Mouse (Mus musculus): ENCODE results near the gene Wdr26. TPM values are rescaled to one million over a fixed set of nuclear protein-coding genes. Genes with fewer than 3 reads are reported as not detected.
A peak's percentile ranks its signal among the peaks of the same experiment; 100 is the strongest.

Wdr26 gene
- polyA plus RNA-seq, 1 experiment from 2014 or later: 43.6 TPM

DNA sequence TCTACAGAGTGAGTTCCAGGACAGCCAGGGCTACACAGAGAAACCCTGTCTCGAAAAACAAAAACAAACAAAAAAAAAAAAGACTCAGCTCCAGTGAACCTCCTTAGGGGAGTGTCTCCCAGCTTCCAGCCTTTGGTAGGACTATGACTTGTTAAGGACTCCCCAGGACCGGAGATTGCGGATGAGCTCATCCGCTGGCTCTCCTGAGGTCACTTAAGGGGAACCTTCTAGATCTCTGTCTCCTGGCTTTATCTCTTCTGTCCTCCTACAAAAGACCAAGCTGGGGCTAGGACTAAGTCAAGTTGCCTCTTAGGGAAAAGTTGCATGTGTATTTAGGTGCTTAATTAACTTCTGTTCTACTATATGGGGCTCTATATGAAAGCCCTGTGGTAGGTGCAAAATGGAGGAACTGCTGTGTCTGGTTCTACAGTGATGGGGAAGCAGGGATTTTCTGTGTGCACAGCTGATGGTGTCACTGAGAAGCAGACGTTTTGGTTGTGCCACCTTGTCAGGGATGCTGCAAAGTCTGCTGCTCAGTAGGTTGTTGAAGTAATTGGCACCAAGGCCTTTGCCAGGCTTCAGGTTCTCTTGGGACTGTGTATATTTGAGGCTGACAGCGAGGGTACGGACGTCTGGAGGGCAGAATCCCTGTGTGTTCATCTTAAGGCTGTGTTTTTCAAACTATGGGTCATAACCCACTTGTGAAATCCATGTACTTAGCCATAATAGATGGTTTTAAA lies 2.7 kb upstream of the Wdr26 start:
- no peaks in the 10 kb centered on the region; the same call in 1 of the 2 replicates for H3K36me3 ChIP-seq
- ATAC-seq (ENCODE audit: insufficient number of reproducible peaks, insufficient read depth, low FRiP score, low TSS enrichment, low read depth): no peak
- H3K9me3 ChIP-seq: no peaks in the 10 kb centered on the region
- H3K27me3 ChIP-seq: no peaks in the 10 kb centered on the region
- H3K9ac ChIP-seq: no peak overlapping the region
- H3K27ac ChIP-seq: no peak overlapping the region
- no peak overlapping the region for H3K4me3 ChIP-seq
- WGBS: 83% methylated on average over 8 of the region's 8 CpGs
- no peak overlapping the region for H3K4me2 ChIP-seq
- peaks cover 19% of the 10 kb centered on the region for H3K4me1 ChIP-seq

GRCm38 (mm10) chr1:181211403-181211919 lies 340 bp downstream of the Wdr26 start:
- peak overlapping the region; percentile 97 for H3K9ac ChIP-seq
- H3K36me3 ChIP-seq: peaks cover 12% of the 10 kb centered on the region
- H3K9me3 ChIP-seq: no peaks in the 10 kb centered on the region
- peaks cover 24% of the 10 kb centered on the region for H3K4me1 ChIP-seq
- no peaks in the 10 kb centered on the region for H3K27me3 ChIP-seq
- peak overlapping the region; percentile 91 for H3K27ac ChIP-seq
- WGBS: under 1% methylated on average over 35 of the region's 72 CpGs
- H3K4me3 ChIP-seq: peak overlapping the region; percentile 100
- H3K4me2 ChIP-seq: peak overlapping the region; percentile 86
- ATAC-seq (ENCODE audit: insufficient number of reproducible peaks, insufficient read depth, low FRiP score, low TSS enrichment, low read depth): 0 out of 2 replicates have a peak, but pooled peaks have one; percentile 15

DNA sequence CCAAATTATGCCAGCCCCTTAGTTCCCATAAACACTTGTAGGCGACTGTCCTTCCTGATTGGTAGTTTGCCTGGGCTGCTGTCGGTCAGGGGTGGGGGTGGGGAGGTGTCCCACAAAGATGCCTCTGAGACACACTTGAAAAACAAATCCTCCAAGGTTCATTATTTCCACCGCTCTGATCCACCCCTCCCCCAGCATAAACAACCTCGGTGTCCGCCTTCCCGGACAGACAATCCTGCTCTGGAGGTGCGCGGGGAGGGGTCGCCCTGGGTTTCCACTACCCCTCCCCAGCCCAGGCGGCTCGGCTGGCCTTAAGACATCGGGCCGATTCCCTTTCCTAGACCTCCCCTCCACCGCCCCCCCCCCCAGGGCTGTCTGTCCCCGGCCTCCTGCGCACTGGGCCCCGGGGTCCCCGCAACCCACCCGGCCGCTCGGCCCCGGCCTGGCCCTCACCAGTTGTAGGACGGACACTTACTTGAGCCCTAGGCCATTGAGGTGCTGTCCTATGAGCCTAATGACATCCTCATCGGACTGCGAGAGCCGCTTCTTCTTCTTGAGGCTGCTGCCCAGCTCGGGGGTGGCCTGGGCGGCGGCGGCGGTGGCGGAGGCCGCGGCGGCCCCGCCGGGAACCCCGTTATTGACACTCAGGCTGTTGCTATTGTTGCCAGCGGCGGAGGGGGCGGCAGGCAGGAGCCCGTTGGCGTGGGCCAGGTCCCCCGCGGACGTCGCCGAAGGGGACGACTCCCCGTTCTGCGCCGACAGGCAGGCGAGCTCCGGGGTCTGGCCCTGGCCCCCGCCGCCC lies 999 bp downstream of the Wdr26 start:
- Histone ChIP-seq H3K27ac (peak overlapping the region; percentile 91), H3K4me3 (peak overlapping the region; percentile 100), H3K9ac (peak overlapping the region; percentile 97), H3K9me3 (no peaks in the 10 kb centered on the region), H3K36me3 (peaks cover 17% of the 10 kb centered on the region), H3K4me2 (peak overlapping the region; percentile 86), H3K4me1 (peaks cover 24% of the 10 kb centered on the region), H3K27me3 (no peaks in the 10 kb centered on the region)
- WGBS: under 1% methylated on average over 36 of the region's 56 CpGs
- no peak; the same call in 1 of the 2 replicates for ATAC-seq (ENCODE audit: insufficient number of reproducible peaks, insufficient read depth, low FRiP score, low TSS enrichment, low read depth)

DNA sequence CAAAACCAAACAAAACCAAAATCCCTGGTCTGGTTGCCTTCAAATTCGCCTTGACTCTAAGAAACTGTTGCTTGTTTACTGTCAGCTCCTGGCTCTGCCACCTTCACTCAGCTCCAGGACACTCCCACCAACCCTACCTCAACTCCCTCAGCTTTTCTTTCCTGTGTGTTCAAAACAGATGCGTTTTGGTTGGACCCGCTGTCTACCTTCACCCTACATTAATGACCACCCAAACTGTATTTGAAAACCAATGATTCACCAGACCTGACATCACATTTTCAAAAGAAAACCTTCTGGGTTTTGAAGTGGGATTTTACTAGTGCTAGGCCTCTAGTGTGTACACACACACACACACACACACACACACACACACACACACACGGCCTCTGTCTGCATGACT lies 1.7 kb downstream of the Wdr26 start:
- Histone ChIP-seq H3K27me3 (no peaks in the 10 kb centered on the region), H3K9ac (peak overlapping the region; percentile 97), H3K36me3 (peaks cover 23% of the 10 kb centered on the region), H3K4me2 (peak overlapping the region; percentile 86), H3K4me3 (peak overlapping the region; percentile 100), H3K4me1 (peaks cover 24% of the 10 kb centered on the region), H3K9me3 (no peaks in the 10 kb centered on the region), H3K27ac (peak overlapping the region; percentile 91; the same call in 1 of the 2 replicates)
- 14% methylated on average over 4 of the region's 4 CpGs for WGBS
- no peak for ATAC-seq (ENCODE audit: insufficient number of reproducible peaks, insufficient read depth, low FRiP score, low TSS enrichment, low read depth)

DNA sequence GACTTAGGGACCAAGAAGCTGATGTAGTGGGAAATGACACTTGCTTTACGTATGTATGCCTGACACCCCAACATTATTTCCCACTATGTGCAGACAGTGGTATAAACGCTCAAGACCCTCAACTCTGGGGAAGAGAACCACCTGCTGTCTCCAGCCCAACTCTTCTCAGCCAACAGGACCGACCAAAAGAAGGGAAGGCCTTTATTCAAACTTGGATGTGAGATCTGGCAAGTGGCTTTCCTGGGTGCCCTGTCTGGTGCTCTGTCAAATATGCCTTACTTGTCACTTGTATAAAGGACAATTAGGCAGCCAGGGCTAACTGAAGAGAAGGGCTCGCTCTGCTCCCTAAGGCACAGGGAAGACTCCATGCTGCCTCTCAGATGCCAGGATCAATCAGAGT lies 12.4 kb downstream of the Wdr26 start:
- Histone ChIP-seq H3K9me3 (no peaks in the 10 kb centered on the region), H3K4me3 (no peak overlapping the region), H3K4me1 (no peaks in the 10 kb centered on the region), H3K27me3 (no peaks in the 10 kb centered on the region), H3K27ac (no peak overlapping the region), H3K9ac (no peak overlapping the region), H3K4me2 (no peak overlapping the region), H3K36me3 (peaks cover 82% of the 10 kb centered on the region)
- WGBS: 93% methylated on average over 4 of the region's 4 CpGs
- no peak for ATAC-seq (ENCODE audit: insufficient number of reproducible peaks, insufficient read depth, low FRiP score, low TSS enrichment, low read depth)

DNA sequence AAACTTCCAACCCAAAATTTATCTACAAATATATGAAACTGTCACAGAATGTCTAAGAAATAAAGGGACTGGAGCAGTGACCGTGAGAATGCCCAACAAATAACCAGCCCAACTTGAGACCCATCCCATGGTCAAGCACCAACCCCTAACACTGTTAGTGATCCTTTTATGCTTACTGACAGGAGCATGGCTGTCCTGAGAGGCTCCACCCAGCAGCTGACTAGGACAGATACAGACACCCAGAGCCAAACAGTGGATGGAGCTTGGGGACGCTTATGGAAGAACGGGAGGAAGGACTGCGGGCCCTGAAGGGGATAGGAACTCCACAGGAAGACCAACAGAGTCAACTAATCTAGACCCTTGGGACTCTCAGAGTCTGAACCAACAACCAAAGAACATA lies 22.9 kb downstream of the Wdr26 start:
- peaks cover 82% of the 10 kb centered on the region for H3K36me3 ChIP-seq
- H3K4me1 ChIP-seq: no peaks in the 10 kb centered on the region
- H3K4me3 ChIP-seq: no peak overlapping the region
- no peak overlapping the region for H3K27ac ChIP-seq
- H3K27me3 ChIP-seq: no peaks in the 10 kb centered on the region
- WGBS: 90% methylated on average over 4 of the region's 4 CpGs
- H3K4me2 ChIP-seq: no peak overlapping the region
- ATAC-seq (ENCODE audit: insufficient number of reproducible peaks, insufficient read depth, low FRiP score, low TSS enrichment, low read depth): no peak
- no peak overlapping the region for H3K9ac ChIP-seq
- no peaks in the 10 kb centered on the region for H3K9me3 ChIP-seq

GRCm38 (mm10) chr1:181170210-181170609 lies 41.6 kb downstream of the Wdr26 start:
- ATAC-seq (ENCODE audit: insufficient number of reproducible peaks, insufficient read depth, low FRiP score, low TSS enrichment, low read depth): no peak
- H3K4me1 ChIP-seq: no peaks in the 10 kb centered on the region
- 84% methylated on average over 8 of the region's 8 CpGs for WGBS
- peaks cover 60% of the 10 kb centered on the region for H3K36me3 ChIP-seq
- no peaks in the 10 kb centered on the region for H3K9me3 ChIP-seq
- no peak overlapping the region for H3K4me2 ChIP-seq
- no peak overlapping the region for H3K27ac ChIP-seq
- H3K27me3 ChIP-seq: no peaks in the 10 kb centered on the region
- H3K4me3 ChIP-seq: no peak overlapping the region
- H3K9ac ChIP-seq: no peak overlapping the region

GRCm38 (mm10) chr1:181168377-181168776 lies 43.4 kb downstream of the Wdr26 start:
- 80% methylated on average over 3 of the region's 3 CpGs for WGBS
- Histone ChIP-seq H3K27me3 (no peaks in the 10 kb centered on the region), H3K4me1 (no peaks in the 10 kb centered on the region), H3K27ac (peak overlapping the region; percentile 4; the same call in 1 of the 2 replicates), H3K4me2 (no peak overlapping the region), H3K36me3 (peaks cover 70% of the 10 kb centered on the region), H3K9me3 (no peaks in the 10 kb centered on the region), H3K9ac (no peak overlapping the region), H3K4me3 (no peak overlapping the region)
- ATAC-seq (ENCODE audit: insufficient number of reproducible peaks, insufficient read depth, low FRiP score, low TSS enrichment, low read depth): no peak

GRCm38 (mm10) chr1:181167816-181168215 lies 44.0 kb downstream of the Wdr26 start:
- no peak overlapping the region for H3K4me2 ChIP-seq
- H3K9ac ChIP-seq: no peak overlapping the region
- no peaks in the 10 kb centered on the region for H3K27me3 ChIP-seq
- H3K4me3 ChIP-seq: no peak overlapping the region
- peak overlapping the region; percentile 4; the same call in 1 of the 2 replicates for H3K27ac ChIP-seq
- H3K9me3 ChIP-seq: no peaks in the 10 kb centered on the region
- no peaks in the 10 kb centered on the region for H3K4me1 ChIP-seq
- no peak for ATAC-seq (ENCODE audit: insufficient number of reproducible peaks, insufficient read depth, low FRiP score, low TSS enrichment, low read depth)
- peaks cover 74% of the 10 kb centered on the region for H3K36me3 ChIP-seq
- whole genome bisulfite sequencing: 71% methylated on average over 2 of the region's 2 CpGs

GRCm38 (mm10) chr1:181151541-181151940 lies 60.3 kb downstream of the Wdr26 start:
- Histone ChIP-seq H3K9me3 (no peaks in the 10 kb centered on the region), H3K27me3 (no peaks in the 10 kb centered on the region), H3K4me3 (peak overlapping the region; percentile 93), H3K36me3 (peaks cover 24% of the 10 kb centered on the region), H3K4me1 (peaks cover 24% of the 10 kb centered on the region), H3K4me2 (peak overlapping the region; percentile 65), H3K27ac (no peak overlapping the region), H3K9ac (peak overlapping the region; percentile 94)
- 27% methylated on average over 5 of the region's 5 CpGs for WGBS
- 0 out of 2 replicates have a peak, but pooled peaks have one; percentile 29 for ATAC-seq (ENCODE audit: insufficient number of reproducible peaks, insufficient read depth, low FRiP score, low TSS enrichment, low read depth)

DNA sequence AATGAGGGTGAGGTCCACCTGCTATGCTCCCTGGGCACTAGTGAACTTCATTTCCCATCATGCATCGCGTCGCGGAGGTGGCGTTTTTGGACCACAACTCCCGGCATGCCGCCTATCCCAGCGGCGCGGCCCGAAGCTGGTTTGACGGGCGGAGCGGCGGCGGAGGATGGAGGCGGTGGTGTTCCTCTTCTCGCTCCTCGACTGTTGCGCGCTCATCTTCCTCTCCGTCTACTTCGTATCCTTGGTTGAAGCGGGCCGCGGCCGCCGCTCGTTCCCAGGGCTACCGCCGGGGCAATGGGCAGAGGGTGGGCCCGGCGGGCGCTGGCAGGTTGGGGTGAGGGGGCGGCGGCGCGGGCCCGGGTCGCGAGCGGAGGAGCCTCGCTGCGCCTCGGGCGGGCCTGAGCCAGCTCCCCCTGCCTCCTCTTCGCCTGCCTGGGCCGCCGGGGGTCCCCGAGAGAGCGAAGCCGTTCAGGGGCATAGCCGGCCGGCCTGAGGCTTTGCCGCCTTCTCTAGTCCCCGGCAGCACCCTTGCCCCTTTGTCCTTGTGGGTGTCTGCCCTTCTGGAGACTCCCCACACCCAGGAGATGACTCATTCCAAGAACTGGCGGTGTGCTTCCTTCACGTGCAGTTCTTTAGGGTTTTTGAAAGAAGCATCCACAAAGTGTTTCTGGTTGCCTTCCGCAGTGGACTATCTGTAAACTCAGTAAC lies 60.8 kb downstream of the Wdr26 start:
- under 1% methylated on average over 46 of the region's 59 CpGs for WGBS
- no peaks in the 10 kb centered on the region for H3K27me3 ChIP-seq
- H3K4me1 ChIP-seq: peaks cover 24% of the 10 kb centered on the region
- no peaks in the 10 kb centered on the region for H3K9me3 ChIP-seq
- peak overlapping the region; percentile 94 for H3K9ac ChIP-seq
- ATAC-seq (ENCODE audit: insufficient number of reproducible peaks, insufficient read depth, low FRiP score, low TSS enrichment, low read depth): peak; percentile 82
- H3K27ac ChIP-seq: peak overlapping the region; percentile 89
- peak overlapping the region; percentile 65 for H3K4me2 ChIP-seq
- H3K4me3 ChIP-seq: peak overlapping the region; percentile 93
- peaks cover 21% of the 10 kb centered on the region for H3K36me3 ChIP-seq
